In the genomic region with DNA sequence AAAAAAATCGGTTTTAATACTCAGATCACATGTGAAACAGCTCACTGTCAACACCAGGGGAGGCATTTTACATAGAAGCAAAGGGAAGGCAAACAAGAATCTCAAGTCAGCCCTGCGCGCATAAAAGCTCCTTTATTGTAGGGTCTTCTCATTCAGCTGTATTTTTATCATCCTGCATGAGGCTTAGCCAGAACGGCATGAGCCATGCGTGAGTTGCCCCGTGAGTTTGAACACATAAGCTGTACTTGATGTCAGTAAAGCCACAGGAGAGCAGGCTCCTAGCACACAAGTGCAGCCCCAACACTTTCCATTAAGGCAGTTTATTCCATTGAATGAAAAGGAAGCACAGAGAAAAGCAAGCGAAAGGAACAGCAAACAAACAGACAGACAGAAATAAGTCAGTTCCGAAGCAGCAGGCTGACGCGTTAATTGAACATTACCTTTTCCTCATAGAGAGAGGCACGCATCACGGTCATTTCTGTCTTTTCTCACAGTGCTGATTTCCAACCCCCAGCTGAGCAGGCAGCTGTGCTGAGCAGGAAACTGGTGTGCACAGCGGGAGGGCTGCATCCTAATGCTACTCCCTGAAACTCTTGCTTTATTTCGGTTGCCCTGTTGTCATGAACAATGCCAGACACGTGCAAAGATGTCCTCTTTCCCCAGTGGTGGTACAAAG, we compare ENCODE assay signal across 7 mouse cellular contexts.
A peak's percentile ranks its signal among the peaks of the same experiment; 100 is the strongest.
DNase-seq lines count a peak whose midpoint lies in the region; ATAC-seq lines count a peak whose summit lies in the region.

No protein-coding gene starts in this region.

- no peaks in the 10 kb centered on the region for H3K9me3 ChIP-seq in lung, embryonic 16.5 days (ENCODE audit: control insufficient read depth, low read length)
- H3K9me3 ChIP-seq in forebrain, embryonic 16.5 days (ENCODE audit: control insufficient read depth, low read length), result no peaks in the 10 kb centered on the region

- ATAC-seq in lung, embryonic 16.5 days (ENCODE audit: low read depth), result no peak
- ATAC-seq in forebrain, embryonic 16.5 days, result peak; percentile 85

- no peaks in the 10 kb centered on the region for H3K27me3 ChIP-seq in lung, embryonic 16.5 days (ENCODE audit: control insufficient read depth, insufficient read depth, low read depth, low read length)
- no peaks in the 10 kb centered on the region for H3K27me3 ChIP-seq in forebrain, embryonic 16.5 days (replicated peaks; ENCODE audit: control insufficient read depth, insufficient read depth, low read length)

- intact Hi-C loops in left cerebral cortex, postnatal 25 days (cut with DNase I), result loop anchor here (2.0 kb wide), 1 partner anchor 334 kb away; no protein-coding TSS in a partner anchor

- H3K4me2 ChIP-seq in lung, embryonic 16.5 days (ENCODE audit: low read depth, low read length), result peak overlapping the region; percentile 23
- peak overlapping the region; percentile 51 for H3K4me2 ChIP-seq in forebrain, embryonic 16.5 days (ENCODE audit: low read length)

- WGBS in lung, embryonic 16.5 days, result 5% methylated on average over 15 of the region's 15 CpGs
- 3% methylated on average over 15 of the region's 15 CpGs for WGBS in forebrain, embryonic 16.5 days

- no peaks in the 10 kb centered on the region for H3K4me1 ChIP-seq in lung, embryonic 16.5 days (replicated peaks; ENCODE audit: control insufficient read depth, insufficient read depth, low read length)
- peaks cover 9% of the 10 kb centered on the region for H3K4me1 ChIP-seq in forebrain, embryonic 16.5 days (replicated peaks; ENCODE audit: control insufficient read depth, insufficient read depth, low read length)

- H3K27ac ChIP-seq in lung, embryonic 16.5 days (ENCODE audit: low read length), result no peak overlapping the region
- peak overlapping the region; percentile 72 for H3K27ac ChIP-seq in forebrain, embryonic 16.5 days (ENCODE audit: low read length)

- no peak overlapping the region for H3K4me3 ChIP-seq in lung, embryonic 16.5 days (ENCODE audit: low read length)
- peak overlapping the region; percentile 36 for H3K4me3 ChIP-seq in forebrain, embryonic 16.5 days (replicated peaks; ENCODE audit: low read length)

- no peaks in the 10 kb centered on the region for H3K36me3 ChIP-seq in lung, embryonic 16.5 days (ENCODE audit: control insufficient read depth, insufficient read depth, low read length)
- no peaks in the 10 kb centered on the region for H3K36me3 ChIP-seq in forebrain, embryonic 16.5 days (ENCODE audit: control insufficient read depth, insufficient read depth)

- DNase-seq in lung, postnatal 36 days, result no peak
- DNase-seq in left cerebral cortex, postnatal 25 days (ENCODE audit: low spot score in 2 of 2), result peak; percentile 55 to 59
- DNase-seq in right cerebral cortex, adult 18-20 months, result peak; percentile 38
- DNase-seq in spleen, adult 18-20 months, result no peak
- no peak for DNase-seq in yolk sac, embryonic 10.5 days (ENCODE audit: low spot score)

- H3K9ac ChIP-seq in lung, embryonic 16.5 days (ENCODE audit: low read length), result no peak overlapping the region
- H3K9ac ChIP-seq in forebrain, embryonic 16.5 days (replicated peaks; ENCODE audit: low read depth, low read length), result peak overlapping the region; percentile 47

Comparison
In these comparisons a context has a peak if more than half of its experiments do, and no peak if none do; other contexts are left out.
1. DNase-seq: peak in left cerebral cortex, postnatal 25 days (2 of 2) and right cerebral cortex, adult 18-20 months (single experiment); none in lung, postnatal 36 days (single experiment), spleen, adult 18-20 months (0 of 2) and yolk sac, embryonic 10.5 days (single experiment).